Mouse (Mus musculus) small intestine, adult 2 months (tissue): ENCODE results near the gene Ihh.

Experiments used
- CTCF ChIP-seq: fragments of 200-500 bp; IDR thresholded peaks from 2 replicates; pipeline ENCODE4 v1.5.1; 2012; ENCODE audit warnings: low read depth, mild to moderate bottlenecking, control low read depth, inconsistent platforms, low read length, moderate library complexity, mixed read lengths; ENCODE audit not compliant: insufficient replicate concordance, insufficient read length; ENCODE audit errors: extremely low read depth
- POLR2A ChIP-seq: fragments of 200-500 bp; IDR thresholded peaks from 2 replicates; pipeline ENCODE4 v1.6.1; 2012; ENCODE audit warnings: low read depth, mild to moderate bottlenecking, control low read depth, inconsistent platforms, low read length, moderate library complexity

- TF ChIP-seq CTCF = no peak
- no peak for TF ChIP-seq POLR2A
Observed at GRCm38 (mm10) chr1:74901686-74902085, 49.8 kb downstream of the Ihh start.
